Mouse (Mus musculus) monocyte, adult 2 months (primary cell): ENCODE results near the gene Jph2.

Experiments
- DNase-seq, 2 experiments: peaks; one replicate each; pipeline ENCODE4 v3.0.0; 2022; ENCODE audit warnings: low spot score in 2 of 2, low read depth in 1 of 2

The Jph2 gene

DNA sequence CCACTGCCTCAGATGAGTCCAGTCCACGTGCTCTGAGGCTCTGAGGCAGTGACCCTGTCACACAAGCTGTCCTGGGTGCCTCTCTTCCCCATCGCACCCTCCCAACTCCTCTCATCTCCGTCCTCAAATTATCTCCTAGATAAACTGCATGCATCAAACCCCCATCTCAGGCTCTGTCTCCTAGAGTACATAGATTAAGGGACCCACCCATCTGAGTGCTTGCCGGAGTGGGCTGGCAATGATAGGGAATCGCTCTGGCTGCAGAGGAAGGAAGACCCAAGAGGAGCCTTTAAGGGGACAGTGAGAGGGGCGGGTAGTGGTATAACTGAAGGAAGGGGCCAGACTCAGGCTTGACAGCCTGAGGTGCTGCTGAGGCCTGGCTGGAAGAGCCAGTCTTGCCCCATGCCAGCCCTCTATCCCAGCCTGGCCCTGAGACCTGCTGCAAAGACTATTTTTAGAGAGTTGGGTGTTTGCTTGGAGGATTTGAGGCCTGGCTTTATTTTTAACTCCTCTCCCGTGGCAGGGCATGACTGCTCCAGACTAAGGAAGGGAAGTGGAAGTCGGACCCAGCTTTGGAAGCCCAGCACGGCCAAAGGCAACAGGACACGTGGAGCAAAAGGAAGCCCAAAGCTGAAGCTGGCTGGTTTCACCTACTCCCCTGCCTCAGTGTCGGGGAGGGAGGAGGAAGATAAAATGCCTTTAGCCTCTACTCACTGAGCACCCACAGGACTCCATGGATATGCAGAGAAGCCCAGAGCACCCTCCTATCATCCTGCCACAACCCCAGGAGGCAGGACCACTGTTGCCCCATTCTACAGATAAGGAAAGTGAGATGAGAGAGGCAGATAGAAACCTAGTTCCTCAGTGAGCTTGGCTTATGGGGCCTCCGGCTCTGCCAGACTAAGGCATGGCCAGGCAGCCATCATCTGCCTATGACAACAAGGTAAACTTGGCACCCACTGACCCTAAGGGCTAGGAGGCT, 34.6 kb downstream of the Jph2 start:
- no peak for DNase-seq

DNA sequence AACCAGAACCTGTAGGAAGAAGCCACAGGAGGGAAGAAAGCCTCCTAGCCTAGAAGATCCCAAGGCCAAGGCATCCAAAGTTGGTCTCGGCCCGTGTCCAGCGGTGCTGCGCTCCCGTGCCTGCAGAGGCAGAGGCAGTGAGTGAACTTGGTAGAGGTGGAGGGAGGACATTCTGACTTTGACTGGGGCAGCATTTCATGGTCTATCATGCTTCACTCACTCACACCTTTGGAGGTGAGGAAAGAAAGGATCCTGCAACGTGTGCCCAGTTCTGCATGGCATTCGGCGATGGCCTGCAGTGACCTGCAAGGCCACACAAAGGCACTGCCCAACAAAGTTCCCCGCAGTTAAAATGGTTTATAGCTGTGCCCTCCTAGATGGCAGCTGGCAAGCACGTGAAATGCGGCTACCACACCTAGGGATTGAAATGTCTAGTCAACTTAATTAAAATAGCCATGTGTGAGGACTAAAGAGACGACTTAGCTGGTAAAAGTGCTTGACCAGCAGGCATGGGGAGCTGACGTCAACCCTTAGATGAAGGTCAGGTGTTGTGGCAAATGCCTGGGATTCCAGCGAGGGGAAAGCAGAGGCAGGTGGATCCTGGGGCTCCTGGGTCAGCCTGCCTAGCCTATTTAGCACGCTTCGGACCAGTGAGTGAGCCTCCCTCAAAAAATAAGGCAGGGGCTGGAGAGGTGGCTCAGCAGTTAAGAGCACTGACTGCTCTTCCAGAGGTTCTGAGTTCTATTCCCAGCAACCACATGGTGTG, 36.8 kb downstream of the Jph2 start:
- no peak for DNase-seq

DNA sequence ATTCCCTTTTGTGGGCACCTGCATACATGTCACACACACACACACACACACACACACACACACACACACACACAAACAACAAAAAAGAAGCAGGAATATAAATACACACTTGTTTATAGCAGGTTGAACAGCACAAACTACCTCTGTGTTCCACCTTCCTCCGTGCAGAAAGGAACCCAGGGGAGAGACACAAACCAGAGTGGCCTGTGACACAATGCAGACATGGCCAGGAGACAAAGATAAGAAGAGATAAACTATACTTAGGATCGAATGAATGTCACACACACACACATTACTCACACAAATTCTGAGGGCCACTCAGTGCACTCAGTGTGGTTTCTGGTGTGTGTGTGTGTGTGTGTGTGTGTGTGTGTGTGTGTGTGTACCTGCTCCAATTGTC, 38.5 kb downstream of the Jph2 start:
- DNase-seq, result no peak

DNA sequence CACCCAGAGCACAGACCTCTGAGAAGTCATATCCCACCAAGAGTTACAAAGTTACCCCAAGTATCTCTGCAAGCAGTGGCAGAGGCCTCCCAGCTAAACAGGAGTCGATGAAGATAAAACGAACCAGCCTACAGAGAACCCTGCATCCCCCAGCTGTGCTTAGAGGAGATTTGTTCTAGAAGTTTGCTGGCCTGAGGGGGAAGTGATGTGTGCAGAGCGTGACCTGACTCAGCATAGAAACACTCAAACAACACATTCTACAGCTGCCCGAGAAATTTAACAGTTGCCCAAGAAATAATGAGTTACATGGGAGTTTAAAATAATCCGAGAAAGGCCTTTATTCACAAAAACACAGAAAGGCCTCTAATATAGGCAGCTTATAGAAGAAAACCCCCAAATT, 39.1 kb downstream of the Jph2 start:
- no peak for DNase-seq

DNA sequence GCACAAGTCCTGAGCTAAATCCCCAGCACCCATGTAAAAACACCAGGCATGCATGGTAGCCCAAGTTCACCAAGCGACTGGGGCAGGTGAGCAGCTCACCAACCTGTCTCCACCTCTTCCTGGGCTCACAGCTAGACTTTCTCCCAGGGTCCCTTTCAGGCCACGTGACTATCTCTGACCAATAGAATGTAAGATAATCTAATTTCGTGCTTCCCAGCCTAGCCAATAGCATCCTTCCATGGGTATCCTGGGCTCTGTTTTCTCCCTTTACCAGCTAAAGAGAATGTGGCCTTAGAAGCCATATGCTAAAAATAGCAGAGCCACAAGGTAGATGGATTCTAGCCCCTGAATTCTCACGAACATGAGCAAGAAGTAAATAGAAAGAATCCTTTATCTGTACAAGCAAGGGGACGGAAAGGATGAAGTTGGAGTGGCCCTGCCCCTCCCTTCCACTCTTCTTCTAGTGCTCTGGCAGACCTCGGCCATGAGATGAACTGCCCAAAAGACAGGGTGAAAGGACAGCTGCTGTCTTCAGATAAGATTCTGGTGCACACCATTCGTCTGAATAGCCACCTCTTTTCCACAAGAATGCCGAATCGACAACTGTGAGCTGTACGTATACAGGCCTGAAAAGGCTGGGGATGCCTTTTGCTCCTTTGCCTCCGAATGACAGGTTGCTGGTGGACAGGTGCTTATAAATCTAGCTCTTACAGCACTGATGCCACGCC, 41.5 kb downstream of the Jph2 start:
- no peak for DNase-seq

DNA sequence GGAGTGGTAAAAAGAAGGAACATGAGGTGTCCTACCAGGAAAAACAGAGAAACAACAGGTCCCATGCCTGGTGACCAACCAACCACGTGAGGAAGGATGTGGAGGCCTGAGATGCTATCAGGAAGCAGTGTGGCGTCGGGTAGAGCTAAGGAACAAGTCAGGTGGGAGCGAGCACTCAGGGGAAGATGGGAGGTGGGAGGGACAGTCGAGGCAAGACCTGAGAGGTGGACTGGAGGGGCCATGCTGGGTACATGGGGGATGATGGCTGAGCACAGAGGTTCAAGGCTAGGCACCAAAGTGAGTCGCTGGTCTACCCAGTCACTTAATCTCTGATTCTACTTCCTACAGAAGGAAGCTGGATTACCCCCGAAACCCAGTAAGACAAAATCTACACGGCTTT, 42.1 kb downstream of the Jph2 start:
- DNase-seq, result no peak

DNA sequence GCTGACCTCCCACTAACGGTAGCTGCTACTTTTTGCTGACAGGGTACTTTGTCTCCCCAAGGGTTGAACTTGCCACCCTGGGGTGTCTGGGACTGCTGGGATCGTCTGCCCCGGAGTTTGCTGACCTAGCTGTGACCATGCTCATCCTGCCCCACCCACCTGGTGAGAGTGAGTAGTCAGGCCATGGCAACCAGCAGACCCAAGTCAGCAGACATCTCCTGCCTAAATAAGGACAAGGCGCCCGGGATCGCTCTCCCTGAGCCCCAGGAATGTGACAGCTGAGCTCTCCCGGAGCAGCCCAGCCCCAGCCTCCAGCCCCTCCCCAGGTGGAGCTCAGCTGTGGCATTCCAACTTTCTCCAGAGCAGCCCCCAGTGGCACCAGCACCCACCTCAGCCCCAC, 44.1 kb downstream of the Jph2 start:
- DNase-seq, result no peak

DNA sequence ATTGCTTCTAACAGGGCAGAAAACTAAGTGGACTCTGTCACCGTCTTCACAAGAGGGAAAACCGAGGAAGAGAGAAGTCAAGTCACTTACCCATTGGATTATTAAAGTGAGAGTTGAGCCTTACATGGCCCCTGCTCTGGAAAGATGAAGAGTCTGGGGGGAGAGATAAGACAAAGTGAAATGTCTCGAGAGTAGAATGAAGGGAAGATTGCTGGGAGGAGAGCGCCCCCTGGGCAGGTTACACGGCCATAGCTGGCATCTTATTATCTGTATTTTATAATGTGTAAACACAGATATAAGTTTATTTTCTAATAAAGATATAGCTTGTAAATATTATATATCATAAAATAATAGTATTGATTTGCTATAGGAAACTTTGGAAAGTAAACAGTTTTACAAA, 47.4 kb downstream of the Jph2 start:
- no peak for DNase-seq

DNA sequence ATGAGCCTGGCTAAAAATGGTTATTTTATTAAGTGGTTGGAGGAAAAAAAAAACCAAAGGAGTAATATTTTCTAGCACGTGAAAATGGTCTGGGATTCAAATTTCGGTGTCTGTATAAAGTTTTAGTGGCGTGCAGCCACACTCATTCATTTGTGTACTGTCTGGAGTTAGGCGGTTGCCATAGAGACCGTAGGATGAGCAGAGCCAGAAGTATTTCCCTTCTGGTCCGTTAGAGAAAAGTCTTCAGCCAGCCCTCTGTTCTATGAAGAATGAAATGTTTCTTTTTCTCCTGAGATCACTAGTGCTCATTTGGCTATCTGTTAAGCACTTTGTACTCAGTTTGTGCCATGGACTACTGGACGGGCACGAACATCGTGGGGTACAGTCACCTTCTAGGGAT, 48.4 kb downstream of the Jph2 start:
- DNase-seq, result no peak

DNA sequence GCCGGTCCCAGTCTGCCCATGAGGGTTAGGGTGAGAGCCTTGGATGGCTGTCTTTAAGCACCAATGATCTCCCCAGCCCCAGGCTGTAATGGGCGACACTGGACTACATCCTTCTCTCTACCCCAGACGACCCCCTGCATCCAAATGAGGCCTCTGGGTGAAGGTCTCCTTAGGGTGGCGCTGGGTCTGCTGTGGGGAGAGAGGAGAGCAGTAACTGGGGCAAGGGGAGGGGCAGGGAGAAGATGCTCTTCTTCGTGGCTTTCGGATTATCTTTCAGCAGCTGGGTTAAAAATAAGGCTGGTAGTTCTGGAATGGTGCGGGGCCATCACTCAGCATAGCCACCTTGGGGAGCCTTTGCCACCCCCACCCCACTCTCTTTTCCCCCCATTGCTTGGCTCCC, 49.1 kb downstream of the Jph2 start:
- DNase-seq, result no peak

DNA sequence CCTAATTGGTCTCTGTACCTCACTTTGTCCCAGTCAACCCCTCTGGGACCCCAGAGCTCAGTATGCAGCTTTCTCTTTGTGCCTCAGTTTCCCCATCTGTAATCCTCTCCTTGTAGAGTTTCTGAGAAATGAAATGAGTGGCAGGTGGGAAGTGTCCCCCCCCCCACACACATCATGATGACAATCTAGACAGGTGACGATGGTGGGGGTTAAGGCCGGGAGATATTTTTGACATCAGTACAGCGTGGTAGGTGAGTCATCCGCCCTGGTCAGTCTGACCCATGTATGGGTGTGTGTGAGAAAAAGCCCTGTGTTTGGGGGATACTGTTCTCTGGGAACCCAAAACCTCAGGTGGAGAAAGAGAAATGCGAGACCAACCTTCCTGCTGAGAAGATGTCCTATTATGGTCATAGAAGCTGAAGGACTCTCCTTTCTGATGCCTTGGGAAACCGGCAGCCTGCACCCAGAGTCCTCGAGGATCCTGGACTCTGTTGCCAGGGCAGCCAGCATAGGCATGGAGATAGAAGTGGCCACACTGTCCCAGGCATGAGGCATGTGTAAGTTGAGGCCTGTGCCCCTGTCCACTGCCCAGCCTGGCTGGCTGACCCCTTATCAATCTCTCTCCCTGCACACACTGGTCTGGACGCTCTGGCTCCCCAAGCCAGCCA, 50.1 kb downstream of the Jph2 start:
- DNase-seq, result no peak

DNA sequence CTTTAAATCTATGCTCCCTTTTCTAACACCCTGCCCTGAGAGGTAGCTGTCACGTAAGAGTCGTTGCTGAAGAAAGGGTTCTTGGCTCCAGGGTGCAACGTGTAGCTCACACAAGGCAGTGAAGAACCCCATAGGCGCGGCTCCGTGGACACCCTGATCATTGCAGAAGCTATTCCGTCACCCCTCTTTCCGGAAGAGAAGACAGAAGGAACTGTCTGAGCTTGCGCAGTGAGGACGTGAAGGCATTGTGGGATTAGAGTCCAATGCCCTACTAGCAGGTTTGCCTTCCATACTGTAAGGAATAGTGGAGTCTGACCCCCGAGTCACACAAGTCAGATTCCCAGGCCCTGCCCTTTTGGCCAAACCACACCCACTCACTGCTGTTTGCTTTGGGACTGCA, 51.3 kb downstream of the Jph2 start:
- no peak for DNase-seq

DNA sequence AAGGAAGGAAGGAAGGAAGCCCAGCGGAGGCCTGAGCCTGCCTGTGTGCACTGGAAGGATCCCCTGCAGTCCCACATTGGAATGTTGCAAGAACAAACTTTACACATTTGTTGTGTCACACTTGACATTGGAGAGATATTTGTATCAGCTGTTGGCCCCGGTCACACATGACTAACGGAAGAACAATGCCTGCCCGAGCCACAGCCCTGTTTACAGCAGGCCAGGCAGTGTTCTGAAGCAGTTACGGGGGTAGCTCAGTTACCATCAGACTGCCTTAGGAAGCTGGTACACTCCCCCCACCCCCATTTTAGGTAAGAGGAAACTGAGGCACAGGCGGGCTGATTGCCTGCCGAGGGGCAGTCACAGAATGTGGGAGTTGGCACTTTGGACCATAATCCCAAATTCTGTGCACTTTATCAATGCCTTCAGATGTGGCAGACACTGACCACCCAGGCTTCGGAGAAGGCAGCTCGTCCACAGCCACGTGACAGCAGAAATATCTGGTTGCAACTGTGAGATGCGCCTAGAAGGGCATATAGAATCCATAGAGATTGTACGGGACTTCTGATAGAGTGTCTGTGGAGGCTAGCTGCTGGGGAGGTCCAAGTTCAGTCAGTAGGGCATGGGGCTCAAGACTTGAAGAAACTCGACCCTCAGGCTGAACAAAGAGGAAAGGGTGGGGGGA, 52.7 kb downstream of the Jph2 start:
- DNase-seq, result no peak

DNA sequence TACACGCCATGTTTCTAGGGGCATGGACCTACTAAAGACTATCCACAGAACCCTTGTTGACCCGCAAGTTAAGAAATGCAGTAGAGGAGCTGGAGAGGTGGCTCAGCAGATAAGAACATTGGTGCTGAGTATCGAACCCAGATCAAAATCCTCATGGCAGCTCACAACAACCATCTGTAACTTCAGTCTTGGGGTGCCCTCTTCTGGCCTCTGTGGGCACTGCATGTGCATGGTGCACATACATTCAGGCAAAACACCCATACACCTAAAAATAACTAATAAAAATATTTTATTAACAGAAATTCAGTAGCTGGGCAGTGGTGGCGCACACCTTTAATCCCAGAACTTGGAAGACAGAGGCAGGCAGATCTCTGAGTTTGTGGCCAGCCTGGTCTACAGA, 54.1 kb downstream of the Jph2 start:
- DNase-seq, result no peak

DNA sequence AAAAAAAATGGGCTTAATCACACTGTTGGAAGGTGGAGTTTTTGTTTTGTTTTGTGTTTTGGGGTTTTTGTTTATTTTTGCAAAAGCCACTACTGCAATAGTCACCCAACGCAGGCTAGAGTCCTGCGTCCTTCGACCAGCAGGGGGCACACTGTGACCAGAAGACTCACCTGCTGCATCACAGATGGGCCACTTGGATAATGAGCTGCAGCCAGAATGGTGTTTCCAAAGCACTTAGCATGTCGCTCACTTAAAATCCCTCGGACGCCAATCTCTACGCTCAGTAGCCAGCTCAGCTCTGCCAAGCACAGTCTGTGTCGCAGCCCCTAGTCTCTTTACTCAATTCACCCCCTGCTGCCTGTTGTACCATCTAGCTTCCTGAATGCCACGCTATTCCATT, 57.5 kb downstream of the Jph2 start:
- DNase-seq, result no peak

DNA sequence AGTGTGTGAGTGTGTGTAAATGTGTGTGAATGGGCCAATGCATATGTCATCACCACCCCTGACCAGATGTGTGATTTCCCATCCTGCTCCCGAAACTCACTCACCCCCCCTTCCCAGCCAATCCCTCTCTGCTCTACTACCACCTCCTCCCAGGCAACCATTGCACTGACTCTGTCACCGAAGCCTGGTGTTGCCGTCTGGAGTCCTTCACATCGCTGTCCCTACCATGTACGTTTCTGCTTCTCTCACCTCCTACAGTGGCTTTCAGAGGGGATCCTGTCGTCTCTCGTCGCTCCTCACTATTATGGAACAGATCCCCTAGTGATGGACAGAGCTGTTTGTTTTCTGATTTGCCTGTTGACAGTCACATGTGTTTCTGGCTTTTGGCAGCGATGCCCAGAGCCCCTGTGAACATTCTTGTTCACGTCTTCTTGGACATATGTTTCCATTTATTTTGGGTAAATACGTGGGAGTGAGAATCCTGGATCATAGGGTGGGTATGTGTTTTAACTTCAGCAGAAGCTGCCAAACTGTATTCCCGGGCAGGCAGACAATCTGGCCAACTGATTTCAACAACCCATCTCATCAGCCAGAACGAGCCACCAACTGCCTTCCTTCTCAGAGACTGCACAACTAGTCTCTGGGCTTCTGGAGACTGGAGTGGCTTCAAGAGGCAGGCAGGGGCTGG, 65.3 kb downstream of the Jph2 start:
- no peak for DNase-seq

DNA sequence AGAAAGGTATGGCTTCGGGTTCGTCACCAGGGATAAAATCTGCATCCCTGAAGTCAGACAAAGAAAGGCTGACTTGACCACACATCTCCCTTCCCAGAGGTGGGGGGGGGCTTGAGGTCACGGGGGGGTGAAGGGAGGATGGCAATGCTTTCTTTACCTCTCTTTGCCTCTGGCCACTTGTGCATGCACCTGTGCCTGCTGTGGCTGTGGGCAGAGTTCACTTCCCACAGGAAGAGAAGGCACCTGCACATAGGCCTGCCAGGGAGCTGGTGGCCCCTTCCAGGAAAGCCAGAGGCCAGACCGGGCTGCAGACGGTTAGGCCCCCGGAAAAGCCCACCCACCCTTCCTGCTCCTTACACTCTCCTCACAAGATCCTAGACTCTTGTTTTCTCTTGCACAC, 66.4 kb downstream of the Jph2 start:
- DNase-seq, result no peak

DNA sequence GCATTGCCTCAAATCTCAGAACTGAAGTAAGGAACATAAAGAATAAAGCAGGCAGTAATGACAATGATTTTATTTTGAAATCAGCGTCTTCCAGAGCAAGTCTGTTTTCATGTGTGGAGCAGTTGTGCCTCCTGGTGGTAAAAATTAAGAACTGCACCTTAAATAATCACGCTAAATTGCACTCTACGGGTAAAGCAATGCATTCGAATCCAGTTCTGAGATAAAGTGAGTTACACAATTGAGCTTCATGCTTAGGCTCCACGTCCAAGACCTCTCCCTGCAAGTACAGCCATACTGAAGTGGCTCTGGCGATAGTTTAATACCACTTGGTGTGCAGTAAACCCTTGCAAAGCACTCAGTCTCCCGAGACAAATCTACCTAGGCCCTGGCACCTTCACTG, 67.1 kb downstream of the Jph2 start:
- DNase-seq, result no peak

DNA sequence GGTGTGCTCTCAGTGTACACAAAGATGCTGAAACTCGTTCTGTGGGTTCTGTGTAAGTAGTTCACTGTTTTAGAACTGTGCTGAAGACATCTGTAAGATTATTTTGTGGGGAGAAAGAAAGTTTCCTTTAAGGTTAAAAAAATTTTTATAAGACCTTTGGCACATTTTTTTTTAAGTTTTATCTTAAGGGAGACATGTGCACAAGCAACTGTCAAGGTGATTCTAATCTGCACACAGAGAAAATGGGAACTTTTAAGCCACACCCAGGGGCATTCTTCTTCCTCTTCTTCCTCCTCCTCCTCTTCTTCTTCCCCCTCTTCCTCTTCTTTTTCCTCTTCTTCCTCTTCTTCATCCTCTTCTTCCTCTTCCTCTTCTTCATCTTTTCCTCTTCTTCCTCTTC, 74.6 kb downstream of the Jph2 start:
- DNase-seq, result no peak

DNA sequence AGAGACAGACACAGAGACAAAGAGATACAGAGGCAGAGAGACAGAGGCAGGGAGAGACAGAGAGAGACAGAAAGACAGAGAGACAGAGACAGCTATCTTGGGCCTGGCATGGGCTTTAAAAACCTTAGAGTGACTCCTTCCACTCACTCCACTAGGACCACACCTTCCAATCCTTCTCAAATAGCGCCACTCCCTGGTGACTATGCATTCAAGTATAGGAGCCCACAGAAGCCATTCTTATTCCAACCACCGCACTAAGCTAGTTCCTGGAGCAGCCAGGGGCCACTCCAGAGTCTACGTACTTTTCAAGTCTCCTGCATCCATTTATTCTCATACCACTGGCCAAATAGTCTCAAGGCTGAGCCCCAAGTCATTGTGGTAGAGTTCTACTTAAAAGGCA, 79.0 kb downstream of the Jph2 start:
- DNase-seq, result no peak
